Mouse (Mus musculus) lung, postnatal 0 days (tissue): ENCODE measurements around the gene Palld.

Experiments used
- CTCF ChIP-seq: IDR thresholded peaks from 2 replicates; pipeline ENCODE4 v1.5.1; 2016; ENCODE audit warnings: antibody characterized with exemption, mild to moderate bottlenecking
- EP300 ChIP-seq: IDR thresholded peaks from 2 replicates; pipeline ENCODE4 v1.6.1; 2016; ENCODE audit warnings: antibody characterized with exemption, mild to moderate bottlenecking, control low read depth

- TF ChIP-seq CTCF (no peak), EP300 (no peak)
Observed at GRCm38 (mm10) chr8:61745181-61745980, 157.1 kb downstream of the Palld start.
